ENCODE assay signal across 27 mouse cellular contexts in genomic region chr16:93998895-93999294, GRCm38 (mm10). TPM values are rescaled to one million over a fixed set of nuclear protein-coding genes. Genes with fewer than 3 reads are reported as not detected.
DNase-seq lines count a peak whose midpoint lies in the region; ATAC-seq and TF ChIP-seq lines count a peak whose summit lies in the region.
"Had no signal": no experiment of that assay in that cellular context is flagged by ENCODE, and none has a peak within 500 bp of the region (broad histone marks: within the 10 kb centered on the region; RNA-seq: fewer than 3 reads in every experiment).

No protein-coding gene starts in this region.

- no peak overlapping the region for H3K9ac ChIP-seq in kidney, postnatal 0 days (ENCODE audit: low read depth, low read length)
- H3K9ac ChIP-seq: embryonic facial prominence, embryonic 13.5 days; embryonic facial prominence, embryonic 15.5 days; forebrain, embryonic 13.5 days; forebrain, embryonic 15.5 days; forebrain, postnatal 0 days had no signal

- DNase-seq in kidney, postnatal 0 days (ENCODE audit: low spot score): peak; percentile 34
- no peak for DNase-seq in kidney, postnatal 4 days
- DNase-seq in ES-CJ7 (ENCODE audit: low read depth, low spot score): peak; percentile 31
- DNase-seq in ZHBTc4 (ENCODE audit: low read depth, low spot score): peak; percentile 32
- no peak for DNase-seq in adrenal gland, adult 18-20 months (ENCODE audit: low spot score in 2 of 2)
- DNase-seq in left cerebral cortex, postnatal 36 days (ENCODE audit: low spot score in 2 of 2): no peak
- DNase-seq: B cell, adult 2 months; cerebellum, adult 11-12 months; cerebellum, adult 2 months; cerebellum, adult 9-10 months; cerebellum, postnatal 10 days; cerebellum, postnatal 25 days; embryo, embryonic 11 days; forebrain, postnatal 0 days had no signal

- no peaks in the 10 kb centered on the region for H3K36me3 ChIP-seq in kidney, postnatal 0 days (ENCODE audit: insufficient read depth, low read length)
- H3K36me3 ChIP-seq: embryonic facial prominence, embryonic 13.5 days; embryonic facial prominence, embryonic 15.5 days; forebrain, embryonic 15.5 days had no signal

- no peak for TF ChIP-seq CTCF in kidney, postnatal 0 days (IDR thresholded peaks at IDR 0.05; ENCODE audit: low read depth)

- no peaks in the 10 kb centered on the region for H3K9me3 ChIP-seq in kidney, postnatal 0 days (replicated peaks; ENCODE audit: low read length)
- H3K9me3 ChIP-seq: embryonic facial prominence, embryonic 13.5 days; embryonic facial prominence, embryonic 15.5 days; forebrain, embryonic 13.5 days; forebrain, embryonic 15.5 days had no signal

- H3K4me1 ChIP-seq in kidney, postnatal 0 days (replicated peaks; ENCODE audit: insufficient read depth, low read length): no peaks in the 10 kb centered on the region
- H3K4me1 ChIP-seq: forebrain, embryonic 13.5 days; forebrain, embryonic 15.5 days had no signal

- no peak overlapping the region for H3K4me3 ChIP-seq in kidney, postnatal 0 days (replicated peaks; ENCODE audit: low read depth, low read length)
- H3K4me3 ChIP-seq: embryonic facial prominence, embryonic 13.5 days; embryonic facial prominence, embryonic 15.5 days; forebrain, embryonic 13.5 days; forebrain, embryonic 15.5 days had no signal

- no peaks in the 10 kb centered on the region for H3K27me3 ChIP-seq in kidney, postnatal 0 days (ENCODE audit: insufficient read depth, low read length)
- H3K27me3 ChIP-seq: CH12.LX; embryonic facial prominence, embryonic 13.5 days; embryonic facial prominence, embryonic 15.5 days; forebrain, embryonic 13.5 days; forebrain, embryonic 15.5 days had no signal

- H3K4me2 ChIP-seq in kidney, postnatal 0 days (ENCODE audit: low read length): no peak overlapping the region
- H3K4me2 ChIP-seq: embryonic facial prominence, embryonic 13.5 days; embryonic facial prominence, embryonic 15.5 days; forebrain, embryonic 13.5 days; forebrain, embryonic 15.5 days had no signal

- intact Hi-C loops in left cerebral cortex, postnatal 36 days (cut with DNase I): no loop called here

- 3% methylated on average over 5 of the region's 5 CpGs for WGBS in kidney, postnatal 0 days

- H3K27ac ChIP-seq in kidney, postnatal 0 days: no peak overlapping the region
- H3K27ac ChIP-seq: embryonic facial prominence, embryonic 13.5 days; embryonic facial prominence, embryonic 15.5 days; forebrain, embryonic 13.5 days; forebrain, embryonic 15.5 days had no signal

- ATAC-seq in kidney, postnatal 0 days (replicated peaks; ENCODE audit: low FRiP score, low read depth): no peak
- peak; percentile 27 to 36; a peak in 1 of 4 replicates for ATAC-seq in hematopoietic stem cell, adult 5-6 weeks (replicated peaks in 1 of 2; ENCODE audit: insufficient read depth in 1 of 2, low FRiP score in 2 of 2, low TSS enrichment in 1 of 2, low read depth in 1 of 2, poor library complexity in 2 of 2, severe bottlenecking in 2 of 2)
- no peak for ATAC-seq in erythroblast, adult 5-6 weeks (replicated peaks; ENCODE audit: low FRiP score, poor library complexity, severe bottlenecking)
- ATAC-seq: CD4-positive, CD25-positive, alpha-beta regulatory T cell, adult 4 months; forebrain, embryonic 13.5 days; forebrain, embryonic 15.5 days; forebrain, postnatal 0 days had no signal

RNA-seq across cellular contexts. Expression of gene Cldn14, which starts 9.7 kb away (rescaled TPM):
- 0.74 and 0.95 TPM in 2 replicates for polyA plus RNA-seq in kidney, postnatal 0 days (2015; fragmentation: Nextera tagmentation; extraction: Ambion mirVana)
- not detected in 2 replicates for total RNA-seq in hematopoietic stem cell, adult 5-6 weeks (2017)
- total RNA-seq in adrenal gland, adult 18-20 months (2021): not detected
- total RNA-seq in erythroblast, adult 5-6 weeks (2015; ENCODE audit: low replicate concordance): not detected in 2 replicates
- total RNA-seq in erythroblast, adult 5-6 weeks (2017; ENCODE audit: low replicate concordance): not detected in 2 replicates
- total RNA-seq in left cerebral cortex, postnatal 36 days (2021): 1 to 10 TPM; 2.0 to 2.5 TPM
- total RNA-seq: adrenal gland, adult 8-10 months; adrenal gland, postnatal 36 days; forebrain, postnatal 0 days; MEL had no signal
- polyA plus RNA-seq: CD4-positive, CD25-positive, alpha-beta regulatory T cell, adult 4 months; embryonic facial prominence, embryonic 11.5 days; embryonic facial prominence, embryonic 13.5 days; forebrain, embryonic 11.5 days; forebrain, embryonic 13.5 days; forebrain, embryonic 15.5 days; forebrain, postnatal 0 days had no signal

Comparison
In these comparisons a context has a peak if more than half of its experiments do, and no peak if none do; other contexts are left out.
1. DNase-seq: peak in kidney, postnatal 0 days (single experiment), ES-CJ7 (single experiment) and ZHBTc4 (single experiment); none in kidney, postnatal 4 days (0 of 2), adrenal gland, adult 18-20 months (0 of 2) and left cerebral cortex, postnatal 36 days (0 of 2).
2. ATAC-seq: peak in hematopoietic stem cell, adult 5-6 weeks (2 of 2); none in kidney, postnatal 0 days (single experiment) and erythroblast, adult 5-6 weeks (single experiment).